Mouse (Mus musculus) G1E (cell line): Measurements from ENCODE around the gene Mau2.

ENCODE experiments used
- CTCF ChIP-seq: IDR thresholded peaks from 2 replicates; pipeline ENCODE4 v1.5.1; 2012; ENCODE audit warnings: low read depth, low read length, inconsistent platforms, mixed read lengths
- GATA1 ChIP-seq: IDR thresholded peaks from 2 replicates; pipeline ENCODE4 v1.6.1; 2012; ENCODE audit warnings: borderline replicate concordance, low read length, inconsistent platforms, mixed read lengths
- GATA2 ChIP-seq: IDR thresholded peaks from 2 replicates; pipeline ENCODE4 v1.6.1; 2012; ENCODE audit warnings: low read depth, low read length, inconsistent platforms, borderline replicate concordance
- TAL1 ChIP-seq: conservative IDR thresholded peaks from 2 replicates; pipeline ENCODE4 v1.6.1; 2012; ENCODE audit warnings: low read depth, low read length, inconsistent platforms, mixed read lengths

- TF ChIP-seq CTCF (no peak), GATA1 (no peak), TAL1 (no peak), GATA2 (no peak)
Measured at GRCm38 (mm10) chr8:70073682-70074081, 31.1 kb upstream of the Mau2 start.
